Mouse (Mus musculus) lung, embryonic 16.5 days (tissue): ENCODE results near the gene Pard6b. TPM values are rescaled to one million over a fixed set of nuclear protein-coding genes. Genes with fewer than 3 reads are reported as not detected.

Experiments used
- ATAC-seq: fragments of 200-750 bp; cut with Nextera tagmentation; 2 replicates; pipeline ENCODE4 v1.8.0; 2017; ENCODE audit warnings: low read depth, mild to moderate bottlenecking, moderate library complexity
- H3K27ac ChIP-seq: fragments of 300-500 bp; sonication (generic); 2 replicates; pipeline ENCODE4 v1.5.1; 2014; ENCODE audit warnings: mild to moderate bottlenecking, control low read depth, low read length
- H3K27me3 ChIP-seq: fragments of 300-500 bp; sonication (generic); 2 replicates; pipeline ENCODE4 v1.6.1; 2014; ENCODE audit warnings: low read depth, low read length, mixed read lengths; ENCODE audit not compliant: control insufficient read depth, insufficient read depth
- H3K36me3 ChIP-seq: fragments of 300-500 bp; sonication (generic); 2 replicates; pipeline ENCODE4 v1.6.1; 2014; ENCODE audit warnings: low read length; ENCODE audit not compliant: control insufficient read depth, insufficient read depth
- H3K4me1 ChIP-seq: fragments of 300-500 bp; sonication (generic); replicated peaks from 2 replicates; pipeline ENCODE4 v1.6.1; 2014; ENCODE audit warnings: low read length, mixed read lengths; ENCODE audit not compliant: control insufficient read depth, insufficient read depth
- H3K4me2 ChIP-seq: fragments of 300-500 bp; sonication (generic); 2 replicates; pipeline ENCODE4 v1.6.1; 2014; ENCODE audit warnings: low read depth, low read length, control low read depth
- H3K4me3 ChIP-seq: fragments of 300-500 bp; sonication (generic); 2 replicates; pipeline ENCODE4 v1.5.1; 2014; ENCODE audit warnings: mild to moderate bottlenecking, low read length, control low read depth
- H3K9ac ChIP-seq: fragments of 300-500 bp; sonication (generic); 2 replicates; pipeline ENCODE4 v1.6.1; 2014; ENCODE audit warnings: low read length, control low read depth
- H3K9me3 ChIP-seq: fragments of 300-500 bp; sonication (generic); 2 replicates; pipeline ENCODE4 v1.6.1; 2016; ENCODE audit warnings: low read length; ENCODE audit not compliant: control insufficient read depth
- WGBS: fragments of 180-500 bp; shearing (Covaris S2); extraction: QIAGEN DNeasy Blood & Tissue Kit; methylation state at CpG from one replicate; pipeline ENCODE4 v1.1.7; 2014; 5-methylcytosine and 5-hydroxymethylcytosine counted together
- polyA plus RNA-seq: library from polyadenylated mRNA; unstranded; fragments of >200 nt; fragmentation: Nextera tagmentation; extraction: Ambion mirVana; gene quantifications from 2 replicates; pipeline ENCODE4 v1.2.1, GENCODE M21; 2015

The Pard6b gene
- polyA plus RNA-seq, 1 experiment from 2014 or later = 11.4 TPM

GRCm38 (mm10) chr2:168045771-168046170 lies 35.0 kb upstream of the Pard6b start:
- Histone ChIP-seq H3K4me3 (no peak overlapping the region), H3K9ac (peak overlapping the region; percentile 14; the same call in 1 of the 2 replicates), H3K27me3 (peaks cover 6% of the 10 kb centered on the region; the same call in 1 of the 2 replicates), H3K4me1 (peaks cover 27% of the 10 kb centered on the region), H3K27ac (peak overlapping the region; percentile 85), H3K36me3 (no peaks in the 10 kb centered on the region), H3K9me3 (no peaks in the 10 kb centered on the region), H3K4me2 (peak overlapping the region; percentile 5)
- 9% methylated on average over 5 of the region's 5 CpGs for WGBS
- peak; percentile 74 for ATAC-seq

- peaks cover 27% of the 10 kb centered on the region for H3K4me1 ChIP-seq
- no peaks in the 10 kb centered on the region for H3K36me3 ChIP-seq
- H3K4me2 ChIP-seq = no peak overlapping the region
- no peak overlapping the region for H3K4me3 ChIP-seq
- H3K27ac ChIP-seq = peak overlapping the region; percentile 85
- no peaks in the 10 kb centered on the region for H3K9me3 ChIP-seq
- 74% methylated on average over 4 of the region's 4 CpGs for WGBS
- ATAC-seq = no peak
- no peak overlapping the region for H3K9ac ChIP-seq
- H3K27me3 ChIP-seq = peaks cover 6% of the 10 kb centered on the region; the same call in 1 of the 2 replicates
These were observed 34.3 kb upstream of the Pard6b start for GRCm38 (mm10) chr2:168046467-168046866.

- Histone ChIP-seq H3K9ac (peak overlapping the region; percentile 39; the same call in 1 of the 2 replicates), H3K27ac (no peak overlapping the region)
These were observed 31.7 kb upstream of the Pard6b start for GRCm38 (mm10) chr2:168049002-168049635.

GRCm38 (mm10) chr2:168050000-168050942 lies 30.5 kb upstream of the Pard6b start:
- H3K4me3 ChIP-seq = peak overlapping the region; percentile 58
- WGBS = 1% methylated on average over 55 of the region's 56 CpGs
- H3K4me1 ChIP-seq = peaks cover 24% of the 10 kb centered on the region
- H3K9me3 ChIP-seq = no peaks in the 10 kb centered on the region
- H3K36me3 ChIP-seq = no peaks in the 10 kb centered on the region
- peaks cover 6% of the 10 kb centered on the region; the same call in 1 of the 2 replicates for H3K27me3 ChIP-seq
- no peak overlapping the region for H3K27ac ChIP-seq
- peak overlapping the region; percentile 76 for H3K9ac ChIP-seq
- H3K4me2 ChIP-seq = peak overlapping the region; percentile 92
- peak; percentile 15 for ATAC-seq

More at GRCm38 (mm10) chr2:168049002-168049635, 31.7 kb upstream of the Pard6b start:
- peaks cover 6% of the 10 kb centered on the region; the same call in 1 of the 2 replicates for H3K27me3 ChIP-seq
- H3K36me3 ChIP-seq = no peaks in the 10 kb centered on the region
- H3K9me3 ChIP-seq = no peaks in the 10 kb centered on the region
- peak overlapping the region; percentile 92 for H3K4me2 ChIP-seq
- H3K4me1 ChIP-seq = peaks cover 27% of the 10 kb centered on the region
- peak overlapping the region; percentile 58 for H3K4me3 ChIP-seq
- no peak for ATAC-seq
- WGBS = 20% methylated on average over 16 of the region's 16 CpGs

- H3K4me2 ChIP-seq = no peak overlapping the region
- 84% methylated on average over 1 of the region's 1 CpGs for WGBS
- peaks cover 6% of the 10 kb centered on the region; the same call in 1 of the 2 replicates for H3K27me3 ChIP-seq
- H3K9ac ChIP-seq = no peak overlapping the region
- no peak overlapping the region for H3K27ac ChIP-seq
- no peak for ATAC-seq
- no peaks in the 10 kb centered on the region for H3K36me3 ChIP-seq
- peaks cover 22% of the 10 kb centered on the region for H3K4me1 ChIP-seq
- H3K9me3 ChIP-seq = no peaks in the 10 kb centered on the region
- no peak overlapping the region for H3K4me3 ChIP-seq
These were observed 28.6 kb upstream of the Pard6b start for GRCm38 (mm10) chr2:168052156-168052555.

GRCm38 (mm10) chr2:168052689-168053088 lies 28.1 kb upstream of the Pard6b start:
- WGBS = 17% methylated on average over 2 of the region's 2 CpGs
- Histone ChIP-seq H3K4me3 (no peak overlapping the region), H3K9me3 (no peaks in the 10 kb centered on the region), H3K4me1 (peaks cover 22% of the 10 kb centered on the region), H3K4me2 (no peak overlapping the region), H3K27me3 (peaks cover 6% of the 10 kb centered on the region; the same call in 1 of the 2 replicates), H3K36me3 (no peaks in the 10 kb centered on the region), H3K9ac (no peak overlapping the region), H3K27ac (no peak overlapping the region)
- no peak for ATAC-seq

- no peak overlapping the region for H3K9ac ChIP-seq
- no peak for ATAC-seq
- 88% methylated on average over 11 of the region's 11 CpGs for WGBS
These were observed 26.7 kb upstream of the Pard6b start for GRCm38 (mm10) chr2:168054142-168054541.

GRCm38 (mm10) chr2:168055910-168056665 lies 24.7 kb upstream of the Pard6b start:
- H3K9me3 ChIP-seq = peaks cover 3% of the 10 kb centered on the region; the same call in 1 of the 2 replicates
- no peak overlapping the region for H3K9ac ChIP-seq
- H3K4me3 ChIP-seq = no peak overlapping the region
- no peaks in the 10 kb centered on the region for H3K27me3 ChIP-seq
- no peak overlapping the region for H3K4me2 ChIP-seq
- H3K36me3 ChIP-seq = no peaks in the 10 kb centered on the region
- ATAC-seq = peak; percentile 58; the same call in 1 of the 2 replicates
- peaks cover 20% of the 10 kb centered on the region for H3K4me1 ChIP-seq
- 21% methylated on average over 14 of the region's 14 CpGs for WGBS
- H3K27ac ChIP-seq = 0 out of 2 replicates have a peak overlapping the region, but pooled peaks have one; percentile 8

More at GRCm38 (mm10) chr2:168054142-168054541, 26.7 kb upstream of the Pard6b start:
- Histone ChIP-seq H3K4me1 (peaks cover 28% of the 10 kb centered on the region), H3K4me3 (no peak overlapping the region), H3K4me2 (no peak overlapping the region), H3K36me3 (no peaks in the 10 kb centered on the region), H3K27me3 (peaks cover 3% of the 10 kb centered on the region; the same call in 1 of the 2 replicates), H3K9me3 (no peaks in the 10 kb centered on the region; the same call in 1 of the 2 replicates), H3K27ac (no peak overlapping the region)
